Mouse (Mus musculus) hindbrain, embryonic 14.5 days (tissue): ENCODE measurements around the gene Lmntd1. TPM values are rescaled to one million over a fixed set of nuclear protein-coding genes. Genes with fewer than 3 reads are reported as not detected.

ENCODE experiments used
- ATAC-seq: fragments of 200-750 bp; cut with Nextera tagmentation; 2 replicates; pipeline ENCODE4 v1.8.0; 2017; ENCODE audit warnings: moderate number of reproducible peaks, mild to moderate bottlenecking, moderate TSS enrichment, moderate library complexity; ENCODE audit not compliant: low FRiP score
- DNase-seq: peaks from one replicate; pipeline ENCODE4 v3.0.0-alpha.2; 2015; ENCODE audit warnings: low spot score
- H3K27ac ChIP-seq: fragments of 300-500 bp; sonication (generic); 2 replicates; pipeline ENCODE4 v1.5.1; 2014; ENCODE audit warnings: mild to moderate bottlenecking, moderate library complexity
- H3K27me3 ChIP-seq: fragments of 300-500 bp; sonication (generic); 2 replicates; pipeline ENCODE4 v1.6.1; 2014; ENCODE audit warnings: mild to moderate bottlenecking, low read length, mixed read lengths; ENCODE audit not compliant: control insufficient read depth, insufficient read depth
- H3K36me3 ChIP-seq: fragments of 300-500 bp; sonication (generic); replicated peaks from 2 replicates; pipeline ENCODE4 v1.6.1; 2014; ENCODE audit not compliant: control insufficient read depth, insufficient read depth
- H3K4me1 ChIP-seq: fragments of 300-500 bp; sonication (generic); replicated peaks from 2 replicates; pipeline ENCODE4 v1.6.1; 2014; ENCODE audit warnings: antibody characterized with exemption, low read length, mixed read lengths; ENCODE audit not compliant: control insufficient read depth, insufficient read depth
- H3K4me2 ChIP-seq: fragments of 300-500 bp; sonication (generic); replicated peaks from 2 replicates; pipeline ENCODE4 v1.6.1; 2014; ENCODE audit warnings: mild to moderate bottlenecking, moderate library complexity
- H3K4me3 ChIP-seq: fragments of 300-500 bp; sonication (generic); replicated peaks from 2 replicates; pipeline ENCODE4 v1.5.1; 2014; ENCODE audit warnings: mild to moderate bottlenecking, low read length
- H3K9ac ChIP-seq: fragments of 300-500 bp; sonication (generic); 2 replicates; pipeline ENCODE4 v1.6.1; 2014
- H3K9me3 ChIP-seq: fragments of 300-500 bp; sonication (generic); 2 replicates; pipeline ENCODE4 v1.6.1; 2016; ENCODE audit warnings: low read length; ENCODE audit not compliant: control insufficient read depth
- WGBS: fragments of 180-500 bp; shearing (Covaris S2); extraction: QIAGEN DNeasy Blood & Tissue Kit; methylation state at CpG from one replicate; pipeline ENCODE4 v1.1.7; 2014; 5-methylcytosine and 5-hydroxymethylcytosine counted together
- polyA plus RNA-seq: library from polyadenylated mRNA; unstranded; fragments of >200 nt; fragmentation: Nextera tagmentation; extraction: Ambion mirVana; gene quantifications from 2 replicates; pipeline ENCODE4 v1.2.1, GENCODE M21; 2014

Gene Lmntd1
- polyA plus RNA-seq, 1 experiment from 2014 or later, result 1.3 TPM

DNA sequence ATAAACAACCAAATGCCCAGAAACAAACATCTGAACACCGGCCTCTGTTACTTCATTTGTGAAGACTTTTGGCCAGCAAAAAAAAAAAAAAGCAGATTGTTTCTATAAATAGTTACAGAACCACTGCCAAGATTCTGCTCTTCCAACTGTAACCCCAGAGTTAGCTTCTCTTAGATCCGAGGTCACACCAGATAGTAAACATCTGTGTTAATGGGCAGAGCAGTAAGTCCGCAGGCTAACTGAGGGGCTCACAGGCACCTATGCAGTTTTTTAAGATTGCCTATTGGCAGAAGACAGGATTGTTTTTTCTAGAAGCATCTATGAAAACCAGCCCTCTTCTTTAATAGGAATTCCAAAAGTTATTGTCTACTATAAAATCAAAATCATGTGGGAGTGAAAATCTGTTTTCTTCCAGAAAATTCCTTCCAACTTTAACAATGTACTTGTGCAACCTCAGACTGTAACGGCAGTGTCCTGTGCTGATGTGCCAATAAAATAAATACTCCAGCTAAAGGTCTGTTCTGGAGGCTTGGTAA, 26.9 kb upstream of the Lmntd1 start:
- no peak overlapping the region for H3K27ac ChIP-seq
- H3K4me2 ChIP-seq, result no peak overlapping the region
- H3K36me3 ChIP-seq, result no peaks in the 10 kb centered on the region
- no peak overlapping the region for H3K9ac ChIP-seq
- DNase-seq (no peak), ATAC-seq (no peak)
- 89% methylated on average over 4 of the region's 4 CpGs for WGBS
- H3K27me3 ChIP-seq, result no peaks in the 10 kb centered on the region
- no peak overlapping the region for H3K4me3 ChIP-seq
- no peaks in the 10 kb centered on the region for H3K4me1 ChIP-seq
- H3K9me3 ChIP-seq, result peaks cover 5% of the 10 kb centered on the region; the same call in 1 of the 2 replicates

DNA sequence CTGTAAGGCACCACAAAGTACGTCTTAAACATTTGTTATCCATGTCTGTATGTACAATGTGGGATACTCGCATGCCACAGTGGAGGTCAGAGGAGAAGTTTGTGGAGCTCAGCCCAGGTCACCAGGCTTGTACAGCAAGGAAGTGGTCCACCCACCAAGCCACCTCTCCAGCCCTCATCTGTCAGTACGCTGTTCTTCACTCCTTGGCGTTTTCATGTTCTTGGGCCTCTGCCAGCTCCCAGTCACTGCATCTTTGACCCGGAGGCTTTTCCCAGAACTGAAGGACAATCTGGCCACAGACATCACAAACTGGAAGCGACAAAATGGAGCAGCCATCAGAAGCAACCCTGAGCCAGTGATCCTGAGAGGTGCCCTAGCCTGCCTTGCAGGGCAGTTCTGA, 24.1 kb upstream of the Lmntd1 start:
- H3K4me2 ChIP-seq, result no peak overlapping the region
- H3K27me3 ChIP-seq, result no peaks in the 10 kb centered on the region
- H3K4me1 ChIP-seq, result no peaks in the 10 kb centered on the region
- 78% methylated on average over 6 of the region's 6 CpGs for WGBS
- DNase-seq (no peak), ATAC-seq (no peak)
- peaks cover 5% of the 10 kb centered on the region; the same call in 1 of the 2 replicates for H3K9me3 ChIP-seq
- H3K36me3 ChIP-seq, result no peaks in the 10 kb centered on the region
- H3K27ac ChIP-seq, result no peak overlapping the region
- H3K9ac ChIP-seq, result no peak overlapping the region
- no peak overlapping the region for H3K4me3 ChIP-seq

DNA sequence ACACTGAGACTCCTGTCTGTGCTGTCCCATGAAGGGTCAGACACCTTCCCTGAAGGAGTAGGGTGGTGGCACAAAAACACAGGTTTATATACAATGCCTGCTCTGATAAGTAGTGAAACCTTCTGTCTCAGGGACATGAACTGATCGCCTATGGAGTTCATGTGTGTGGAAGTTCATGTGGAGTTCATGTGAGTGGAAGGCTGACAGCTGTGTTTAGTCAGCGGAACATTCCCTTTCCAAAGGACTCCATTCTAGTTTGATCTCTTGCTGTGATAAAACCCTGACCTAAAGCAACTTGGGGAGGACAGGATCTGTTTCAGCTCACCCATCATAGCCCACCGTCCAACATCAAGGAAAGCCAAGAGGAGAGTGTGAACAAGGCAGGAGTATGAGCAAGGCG, 22.6 kb upstream of the Lmntd1 start:
- Histone ChIP-seq H3K36me3 (no peaks in the 10 kb centered on the region), H3K4me2 (no peak overlapping the region), H3K9me3 (peaks cover 5% of the 10 kb centered on the region; the same call in 1 of the 2 replicates), H3K4me3 (no peak overlapping the region), H3K27me3 (no peaks in the 10 kb centered on the region), H3K9ac (no peak overlapping the region), H3K27ac (no peak overlapping the region), H3K4me1 (no peaks in the 10 kb centered on the region)
- DNase-seq, result no peak
- 84% methylated on average over 4 of the region's 4 CpGs for WGBS
- no peak for ATAC-seq

DNA sequence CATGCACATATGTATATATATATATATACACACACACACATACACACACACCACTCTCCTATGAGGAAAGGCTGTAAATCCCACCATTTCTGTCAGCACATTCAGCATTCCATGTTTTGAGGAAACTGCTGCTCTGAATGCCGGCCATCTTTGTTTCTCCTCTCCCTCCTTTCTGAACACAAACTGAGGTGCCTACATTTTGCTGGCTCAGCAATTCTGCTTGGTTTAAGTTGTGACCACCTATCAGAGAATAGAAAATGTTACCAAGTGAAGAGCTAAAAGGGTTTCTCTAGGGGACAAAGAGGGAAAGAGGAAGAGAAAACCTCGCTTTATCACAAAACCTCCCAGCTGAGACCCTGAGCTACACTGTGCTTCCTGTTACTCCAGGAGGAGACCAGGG, 20.3 kb upstream of the Lmntd1 start:
- Histone ChIP-seq H3K4me1 (no peaks in the 10 kb centered on the region), H3K4me2 (no peak overlapping the region), H3K9ac (no peak overlapping the region), H3K27me3 (no peaks in the 10 kb centered on the region), H3K9me3 (no peaks in the 10 kb centered on the region), H3K36me3 (no peaks in the 10 kb centered on the region), H3K4me3 (no peak overlapping the region), H3K27ac (no peak overlapping the region)
- DNase-seq (no peak), ATAC-seq (no peak)
- WGBS, result 83% methylated on average over 2 of the region's 2 CpGs

DNA sequence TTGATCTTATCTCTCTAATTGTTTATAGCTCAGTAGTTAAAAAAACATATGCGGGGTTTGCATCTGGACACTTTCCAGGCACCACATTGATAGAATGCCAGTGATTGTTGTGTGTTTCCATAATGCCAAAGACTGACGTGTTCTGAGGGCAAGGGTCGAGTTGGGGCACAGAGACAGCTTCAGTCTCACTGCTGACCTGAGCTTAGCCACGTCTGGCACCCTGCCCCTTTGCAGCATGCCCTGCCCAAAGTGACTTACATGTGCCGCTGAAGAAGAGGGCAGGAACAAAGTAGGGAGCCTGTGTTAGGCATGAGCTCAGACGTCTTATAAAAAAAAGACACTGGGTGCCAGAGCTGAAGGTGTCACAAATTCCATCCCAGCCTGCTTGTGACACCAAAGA, 16.1 kb upstream of the Lmntd1 start:
- Histone ChIP-seq H3K9ac (no peak overlapping the region), H3K36me3 (no peaks in the 10 kb centered on the region), H3K27ac (no peak overlapping the region), H3K4me2 (no peak overlapping the region), H3K4me3 (no peak overlapping the region), H3K9me3 (no peaks in the 10 kb centered on the region), H3K27me3 (no peaks in the 10 kb centered on the region), H3K4me1 (no peaks in the 10 kb centered on the region; the same call in none of the 2 replicates)
- no peak for ATAC-seq
- 49% methylated on average over 6 of the region's 6 CpGs for WGBS
- no peak for DNase-seq

DNA sequence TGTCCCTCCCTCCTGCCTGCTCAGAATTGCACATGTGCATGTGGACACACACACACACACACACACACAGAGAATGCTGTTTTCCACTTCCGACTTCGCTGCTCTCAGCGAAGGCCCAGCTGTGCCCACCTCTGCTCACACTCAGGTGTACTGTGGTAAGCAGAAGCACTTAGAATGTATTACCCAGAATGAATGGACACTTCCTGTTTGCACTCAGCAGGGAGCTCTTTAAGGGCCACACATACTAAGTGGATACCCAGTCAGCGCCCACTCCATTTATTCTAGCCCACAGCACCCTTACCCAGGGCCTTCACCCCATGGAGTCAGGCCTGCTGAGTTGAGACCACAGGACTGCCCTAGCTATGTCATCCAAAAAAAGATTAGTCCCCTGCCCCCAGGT, 9.0 kb upstream of the Lmntd1 start:
- WGBS, result 91% methylated on average over 4 of the region's 4 CpGs
- Histone ChIP-seq H3K36me3 (no peaks in the 10 kb centered on the region), H3K4me3 (no peak overlapping the region), H3K4me2 (no peak overlapping the region), H3K27me3 (no peaks in the 10 kb centered on the region), H3K27ac (no peak overlapping the region), H3K4me1 (no peaks in the 10 kb centered on the region; the same call in 1 of the 2 replicates), H3K9ac (no peak overlapping the region), H3K9me3 (no peaks in the 10 kb centered on the region)
- DNase-seq (no peak), ATAC-seq (no peak)

DNA sequence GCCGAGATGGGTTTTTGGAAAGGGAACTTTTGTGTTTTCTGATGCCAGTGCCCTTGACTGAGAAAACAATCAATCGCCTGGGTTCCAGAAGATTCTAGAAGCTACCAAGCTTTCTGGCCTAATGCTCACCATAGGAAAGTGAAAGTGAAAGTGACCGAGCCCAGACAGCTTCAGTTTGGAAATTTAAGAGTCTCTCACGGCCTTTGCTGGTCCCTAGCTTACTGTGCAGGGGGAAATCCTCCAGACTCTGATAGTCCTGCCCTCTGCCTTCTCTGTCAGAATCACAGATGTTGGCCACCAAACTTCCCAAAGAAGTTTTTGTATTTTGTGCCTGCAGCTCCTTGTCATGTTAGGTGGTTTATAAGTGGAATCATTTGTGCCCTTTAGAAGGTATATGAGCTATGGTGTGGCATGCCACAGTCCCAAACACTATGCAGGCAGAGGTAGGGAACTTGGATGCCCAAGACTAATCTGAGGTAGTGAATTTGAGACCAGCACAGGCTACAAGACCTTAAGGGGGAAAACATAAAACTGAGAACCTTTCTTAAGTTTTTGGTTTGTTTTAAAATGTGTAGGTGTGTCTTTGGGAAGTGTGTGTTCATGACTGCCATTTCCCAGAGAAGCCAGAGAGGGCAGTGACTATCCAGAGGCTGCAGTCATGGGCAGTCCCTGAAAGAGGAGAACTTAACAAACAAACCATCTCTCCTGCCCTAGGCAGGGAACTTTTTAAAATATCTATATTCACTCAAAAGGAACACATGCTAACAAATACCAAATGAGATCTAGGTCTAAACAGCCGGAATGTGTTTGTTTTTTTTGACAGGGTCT, 2.5 kb upstream of the Lmntd1 start:
- Histone ChIP-seq H3K9me3 (no peaks in the 10 kb centered on the region), H3K27me3 (no peaks in the 10 kb centered on the region)
- no peak for ATAC-seq

DNA sequence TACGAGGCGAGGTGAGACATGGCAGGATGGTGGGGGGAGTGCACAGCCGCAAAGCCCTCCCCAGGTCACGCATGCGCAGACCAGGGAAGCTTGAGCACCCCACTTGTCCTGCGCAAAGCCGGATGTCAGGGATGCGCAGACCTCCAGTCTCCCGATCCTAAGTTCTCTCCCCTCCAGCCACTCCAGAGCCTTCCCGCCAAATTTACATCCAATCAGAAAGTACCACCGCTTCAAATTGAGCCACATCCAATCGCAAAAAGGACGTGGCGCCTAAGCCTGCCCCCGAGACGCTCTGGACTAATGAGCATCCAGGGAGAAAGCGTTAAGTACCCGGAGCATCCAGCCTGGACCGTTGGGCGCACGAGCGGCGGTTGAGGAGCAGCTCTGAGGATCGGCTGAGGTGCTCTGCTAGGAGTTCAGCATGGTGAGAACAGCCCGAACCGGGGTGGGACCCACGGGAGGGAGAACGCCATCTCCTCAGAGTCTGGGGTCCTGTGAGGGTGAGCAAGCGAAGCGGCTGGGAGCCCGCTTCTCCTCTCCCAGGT, 1.6 kb upstream of the Lmntd1 start, which contains the start of gene Tuba3b:
TSS of gene Tuba3b (plus strand) at position 92 of the 545 bp plus-strand sequence.
- H3K36me3 ChIP-seq, result no peaks in the 10 kb centered on the region
- no peaks in the 10 kb centered on the region for H3K27me3 ChIP-seq
- H3K4me2 ChIP-seq, result no peak within 1 kb of the TSS
- no peak for DNase-seq
- no peak within 1 kb of the TSS for H3K4me3 ChIP-seq
- no peaks in the 10 kb centered on the region for H3K9me3 ChIP-seq
- H3K4me1 ChIP-seq, result no peaks in the 10 kb centered on the region
- ATAC-seq, result no peak
- no peak within 1 kb of the TSS for H3K27ac ChIP-seq
- H3K9ac ChIP-seq, result no peak within 1 kb of the TSS
- WGBS, result 96% methylated on average over 31 of the region's 31 CpGs

More for the DNA sequence above, 2.5 kb upstream of the Lmntd1 start:
- WGBS, result 89% methylated on average over 5 of the region's 5 CpGs
- Histone ChIP-seq H3K27ac (no peak overlapping the region), H3K4me1 (no peaks in the 10 kb centered on the region), H3K4me2 (no peak overlapping the region), H3K36me3 (no peaks in the 10 kb centered on the region), H3K4me3 (no peak overlapping the region), H3K9ac (no peak overlapping the region)
- DNase-seq, result no peak

DNA sequence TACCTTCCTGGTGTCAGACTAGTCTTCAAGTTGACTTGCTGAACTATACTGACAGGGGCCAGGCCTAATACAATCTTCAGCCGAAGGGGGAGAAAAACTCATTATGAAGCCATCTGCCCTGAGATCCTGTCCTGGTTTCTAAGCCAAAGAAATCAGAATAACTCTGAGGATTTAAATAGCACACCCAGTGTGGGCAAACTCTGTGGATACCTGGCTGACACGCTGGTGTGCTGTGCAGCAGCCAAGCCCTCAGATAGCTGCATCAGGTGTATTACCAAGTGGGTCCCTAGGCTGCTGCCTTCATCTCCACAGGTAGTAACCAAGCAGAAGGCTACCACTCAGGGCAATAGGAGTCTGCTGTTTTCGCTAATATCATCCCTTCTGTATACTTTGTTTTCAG, 1.5 kb downstream of the Lmntd1 start:
- Histone ChIP-seq H3K4me1 (no peaks in the 10 kb centered on the region), H3K9me3 (no peaks in the 10 kb centered on the region), H3K4me3 (no peak overlapping the region), H3K9ac (no peak overlapping the region), H3K4me2 (no peak overlapping the region), H3K27ac (no peak overlapping the region), H3K36me3 (no peaks in the 10 kb centered on the region), H3K27me3 (no peaks in the 10 kb centered on the region)
- DNase-seq (no peak), ATAC-seq (no peak)
- WGBS, result 82% methylated on average over 3 of the region's 3 CpGs
